Mouse (Mus musculus) embryo, embryonic 10 days (tissue): ENCODE results near the gene Marf1.
"Not testable (repeated sequence)": the region's sequence is repeated elsewhere in the genome, so short reads cannot be mapped to it uniquely, and the experiment has no call there.

Source experiments
- DNase-seq: peaks from one replicate; pipeline ENCODE4 v3.0.0-alpha.2; 2015; ENCODE audit warnings: low spot score

Gene Marf1

GRCm38 (mm10) chr16:14137976-14138561 is 25.1 kb downstream of the Marf1 start:
- no peak for DNase-seq

- no peak for DNase-seq
Observed at GRCm38 (mm10) chr16:14135014-14135413, 28.1 kb downstream of the Marf1 start.

DNA sequence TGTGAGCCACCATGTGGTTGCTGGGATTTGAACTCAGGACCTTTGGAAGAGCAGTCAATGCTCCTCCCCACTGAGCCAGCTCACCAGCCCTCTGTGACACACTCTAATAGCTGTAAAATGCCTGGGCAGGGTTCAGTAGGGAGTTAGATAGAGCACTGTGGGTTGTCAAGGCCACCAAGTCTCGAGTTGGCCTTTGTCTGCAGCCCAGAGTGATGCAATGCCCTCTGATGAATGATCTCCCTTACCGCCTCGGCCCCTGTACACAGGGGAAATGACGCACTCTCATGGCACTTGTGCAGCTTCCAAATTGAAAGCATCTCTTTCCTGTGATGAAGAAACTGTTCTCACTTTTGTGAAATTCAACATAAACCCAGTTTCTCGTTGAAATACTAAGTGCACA is 31.3 kb downstream of the Marf1 start:
- DNase-seq: no peak

DNA sequence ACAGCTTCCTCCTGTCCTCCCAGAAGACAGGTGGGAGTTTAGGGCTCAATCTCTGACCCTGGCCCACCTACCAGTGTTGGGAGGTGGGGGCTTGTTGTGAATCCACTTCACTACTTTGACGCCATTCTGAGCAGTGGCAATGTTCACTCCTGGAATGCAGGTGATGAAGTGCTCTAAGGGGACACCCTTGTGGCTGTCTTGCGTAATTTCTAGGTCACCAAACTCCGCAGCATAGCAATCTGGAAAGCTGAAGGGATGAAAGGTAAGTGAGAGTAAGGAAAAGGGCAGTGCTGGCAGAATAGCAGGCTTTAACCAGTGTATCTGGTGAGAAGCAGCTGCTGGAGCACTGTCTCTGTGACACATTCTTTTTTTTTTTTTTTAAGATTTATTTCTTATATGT is 31.8 kb downstream of the Marf1 start:
- DNase-seq: no peak

GRCm38 (mm10) chr16:14130796-14131195 is 32.4 kb downstream of the Marf1 start:
- DNase-seq: no peak

- DNase-seq: no peak
Observed at GRCm38 (mm10) chr16:14128977-14129376, 34.2 kb downstream of the Marf1 start.

- no peak for DNase-seq
Observed at GRCm38 (mm10) chr16:14125253-14125652, 37.9 kb downstream of the Marf1 start.

GRCm38 (mm10) chr16:14124709-14125108 is 38.4 kb downstream of the Marf1 start:
- DNase-seq: no peak

GRCm38 (mm10) chr16:14123901-14124300 is 39.2 kb downstream of the Marf1 start:
- no peak for DNase-seq

GRCm38 (mm10) chr16:14122586-14122985 is 40.6 kb downstream of the Marf1 start:
- DNase-seq: no peak

DNA sequence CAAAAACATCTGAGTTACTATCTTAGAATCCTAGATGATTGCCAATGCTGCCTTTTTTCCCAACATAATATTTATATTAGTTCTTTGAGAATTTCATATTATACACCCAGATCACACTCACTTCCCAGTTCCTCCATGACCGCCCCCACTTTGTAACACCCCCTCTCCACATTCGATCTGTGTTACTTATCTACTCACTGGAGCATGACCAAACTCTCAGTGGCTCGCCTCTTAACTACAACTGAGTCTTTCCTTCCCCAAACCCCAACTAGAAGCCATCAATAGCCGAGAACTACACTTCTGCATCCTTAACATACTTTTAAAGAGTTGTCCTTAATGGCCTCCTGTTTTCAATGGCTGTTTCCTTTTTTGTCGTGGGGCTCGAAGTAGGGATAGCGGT is 41.6 kb downstream of the Marf1 start:
- no peak for DNase-seq

DNA sequence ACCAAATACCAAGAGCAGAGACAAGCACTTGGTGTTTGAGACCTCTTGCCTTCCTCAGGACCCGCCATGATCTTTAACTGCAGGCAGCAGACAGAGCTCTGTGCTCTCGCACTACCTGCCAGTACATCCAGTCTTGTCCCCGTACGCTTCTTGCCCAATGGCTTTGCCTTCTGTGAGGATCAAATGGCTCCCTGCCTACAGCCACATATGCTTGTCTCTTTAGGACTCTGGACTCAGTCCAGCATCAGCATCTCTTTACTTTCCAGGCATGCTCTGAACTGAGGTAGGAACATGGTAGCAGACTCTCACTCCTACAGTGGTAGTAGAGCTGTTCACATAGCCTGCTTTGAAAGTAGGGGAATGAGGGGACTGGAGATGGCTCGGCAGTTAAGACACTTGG is 42.2 kb downstream of the Marf1 start:
- no peak for DNase-seq

- DNase-seq: no peak
Observed at GRCm38 (mm10) chr16:14117299-14117698, 45.9 kb downstream of the Marf1 start.

GRCm38 (mm10) chr16:14112742-14113141 is 50.4 kb downstream of the Marf1 start:
- DNase-seq: no peak

DNA sequence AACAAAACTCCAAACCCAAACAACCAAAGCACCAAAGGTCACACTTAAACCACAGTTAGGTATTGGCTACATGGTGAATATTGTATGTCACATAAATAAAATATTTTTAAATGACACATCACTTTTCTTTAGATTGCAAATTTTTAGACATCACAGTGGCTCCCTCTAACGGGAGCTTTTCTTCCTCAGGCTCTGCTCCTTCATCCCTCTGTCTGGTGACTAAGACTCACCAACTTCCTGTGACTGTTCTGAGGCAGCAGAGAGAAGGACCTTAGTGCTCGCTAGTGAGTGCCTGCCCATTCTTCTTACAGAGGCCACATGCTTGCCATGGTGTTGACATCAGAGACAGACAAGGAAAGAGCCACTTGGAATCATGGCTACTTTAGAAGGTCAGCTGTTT is 51.0 kb downstream of the Marf1 start:
- no peak for DNase-seq

- DNase-seq: no peak
Observed at GRCm38 (mm10) chr16:14110922-14111321, 52.2 kb downstream of the Marf1 start.

- no peak for DNase-seq
Observed at GRCm38 (mm10) chr16:14109651-14110230, 53.4 kb downstream of the Marf1 start.

DNA sequence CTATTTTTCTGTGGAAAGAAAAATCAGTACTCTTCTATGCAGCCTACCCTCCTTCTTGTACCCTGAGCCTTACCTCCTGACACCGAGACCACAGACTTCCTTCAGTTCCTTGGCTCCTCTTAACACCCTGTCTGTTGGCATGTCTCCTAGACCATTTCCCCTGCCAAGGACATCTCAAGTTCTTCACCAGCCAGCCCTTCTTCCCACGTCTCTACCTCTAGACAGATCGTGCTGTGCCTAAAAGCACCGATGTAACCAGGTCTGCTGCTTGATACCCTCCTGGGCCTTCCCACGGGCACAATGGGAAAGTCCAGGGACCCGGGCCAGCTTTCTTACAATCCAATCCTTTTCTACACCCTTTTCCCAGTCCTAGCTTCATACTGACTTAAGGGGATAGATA is 57.3 kb downstream of the Marf1 start:
- DNase-seq: no peak

- no peak for DNase-seq
Observed at GRCm38 (mm10) chr16:14091771-14092170, 71.4 kb downstream of the Marf1 start.

- no peak for DNase-seq
Observed at GRCm38 (mm10) chr16:14089296-14089695, 73.9 kb downstream of the Marf1 start.

DNA sequence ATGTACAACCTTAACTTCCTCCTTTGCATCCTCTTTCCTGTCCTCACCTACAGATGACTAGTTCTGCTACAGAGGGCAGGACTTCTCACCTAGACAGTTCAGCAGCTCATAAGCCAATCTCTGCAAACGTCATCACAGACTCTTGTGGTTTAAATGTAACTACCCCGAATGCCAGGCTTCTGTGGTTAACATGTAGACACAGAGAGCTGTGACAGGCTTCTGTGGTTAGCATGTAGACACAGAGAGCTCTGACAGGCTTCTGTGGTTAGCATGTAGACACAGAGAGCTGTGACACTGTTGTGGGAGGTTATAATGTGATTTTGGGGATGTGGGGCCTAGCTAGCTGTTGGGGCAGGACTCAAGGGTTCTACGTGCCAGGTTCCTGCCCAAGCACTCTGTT is 74.9 kb downstream of the Marf1 start:
- DNase-seq: no peak

- DNase-seq: no peak
Observed at GRCm38 (mm10) chr16:14082925-14083324, 80.2 kb downstream of the Marf1 start.

DNA sequence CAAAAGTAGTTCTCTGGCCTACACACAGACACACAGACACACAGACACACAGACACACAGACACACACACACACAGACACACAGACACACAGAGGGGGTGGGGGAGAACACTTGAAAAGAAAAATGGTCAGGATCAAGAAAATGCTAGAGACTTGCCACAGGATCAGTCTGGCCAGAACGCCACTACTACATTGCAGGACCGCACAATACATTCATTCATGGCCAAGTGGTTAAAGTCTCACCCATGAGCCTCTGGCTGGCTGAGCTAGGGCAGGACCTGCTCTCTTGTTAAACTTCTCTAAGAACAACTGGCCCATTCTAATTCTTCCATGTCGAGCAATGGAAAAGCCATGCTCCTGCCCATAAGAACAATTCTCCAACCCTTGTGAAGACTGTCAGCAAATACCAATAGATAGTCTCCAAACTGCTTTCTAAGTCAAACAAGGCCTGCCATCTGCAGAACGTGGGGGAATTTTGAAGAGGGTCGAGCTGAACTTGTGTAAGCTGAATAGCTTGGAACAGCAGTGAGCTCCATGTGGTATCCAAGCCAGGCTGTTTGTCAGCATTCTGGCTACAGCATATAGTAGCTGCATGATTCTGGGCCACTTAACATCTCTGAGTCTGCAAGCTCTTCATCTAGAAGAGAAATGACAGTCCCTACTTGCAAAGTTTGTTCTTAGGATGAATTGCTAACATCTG is 92.5 kb downstream of the Marf1 start:
- DNase-seq: no peak

GRCm38 (mm10) chr16:14068701-14069100 is 94.5 kb downstream of the Marf1 start:
- DNase-seq: not testable (repeated sequence)
